Mouse (Mus musculus) stomach, postnatal 0 days (tissue): ENCODE data around the gene Trappc12.

Experiments used
- CTCF ChIP-seq: IDR thresholded peaks from 2 replicates; pipeline ENCODE4 v1.5.1; 2016; ENCODE audit warnings: antibody characterized with exemption, low read depth, mild to moderate bottlenecking, moderate library complexity
- EP300 ChIP-seq: optimal IDR thresholded peaks from 2 replicates; pipeline ENCODE3; 2016; ENCODE audit warnings: antibody characterized with exemption

GRCm38 (mm10) chr12:28750021-28750633 lies at the start of gene Trappc12:
- TF ChIP-seq CTCF (0 out of 2 replicates have a peak, but pooled peaks have one; percentile 2), EP300 (no peak)
